Mouse (Mus musculus) forebrain, embryonic 12.5 days (tissue): ENCODE measurements around the gene Rbm28. TPM values are rescaled to one million over a fixed set of nuclear protein-coding genes. Genes with fewer than 3 reads are reported as not detected.

Experiments
- ATAC-seq: fragments of 200-750 bp; cut with Nextera tagmentation; 2 replicates; pipeline ENCODE4 v1.8.0; 2017; ENCODE audit warnings: moderate TSS enrichment; ENCODE audit not compliant: low FRiP score
- H3K27ac ChIP-seq: fragments of 300-500 bp; sonication (generic); 2 replicates; pipeline ENCODE4 v1.5.1; 2016; ENCODE audit warnings: mild to moderate bottlenecking
- H3K27me3 ChIP-seq: fragments of 300-500 bp; sonication (generic); 2 replicates; pipeline ENCODE4 v1.6.1; 2016; ENCODE audit warnings: mild to moderate bottlenecking
- H3K36me3 ChIP-seq: fragments of 300-500 bp; sonication (generic); replicated peaks from 2 replicates; pipeline ENCODE4 v1.6.1; 2016; ENCODE audit warnings: mild to moderate bottlenecking
- H3K4me1 ChIP-seq: fragments of 300-500 bp; sonication (generic); 2 replicates; pipeline ENCODE4 v1.6.1; 2016
- H3K4me2 ChIP-seq: fragments of 300-500 bp; sonication (generic); 2 replicates; pipeline ENCODE4 v1.6.1; 2016; ENCODE audit warnings: mild to moderate bottlenecking, moderate library complexity
- H3K4me3 ChIP-seq: fragments of 300-500 bp; sonication (generic); replicated peaks from 2 replicates; pipeline ENCODE4 v1.5.1; 2016; ENCODE audit warnings: mild to moderate bottlenecking
- H3K9ac ChIP-seq: fragments of 300-500 bp; sonication (generic); 2 replicates; pipeline ENCODE4 v1.6.1; 2016; ENCODE audit warnings: mild to moderate bottlenecking
- H3K9me3 ChIP-seq: fragments of 300-500 bp; sonication (generic); 2 replicates; pipeline ENCODE4 v1.6.1; 2016
- WGBS: fragments of 180-500 bp; shearing (Covaris S2); methylation state at CpG from one replicate; pipeline ENCODE4 v1.1.7; 2016; 5-methylcytosine and 5-hydroxymethylcytosine counted together
- polyA plus RNA-seq: library from polyadenylated mRNA; unstranded; fragments of >200 nt; fragmentation: Nextera tagmentation; extraction: Ambion mirVana; gene quantifications from 2 replicates; pipeline ENCODE4 v1.2.1, GENCODE M21; 2016

Rbm28 gene
- 62.9 and 67.6 TPM in 2 replicates for polyA plus RNA-seq

GRCm38 (mm10) chr6:29164314-29165244 lies at the start of gene Rbm28:
Gene Rbm28 (minus strand): TSS chr6:29165006.
- Histone ChIP-seq H3K27ac (no peak within 1 kb of the TSS), H3K36me3 (peaks cover 7% of the 10 kb centered on the region)
- 9% methylated on average over 42 of the region's 42 CpGs for WGBS

GRCm38 (mm10) chr6:29214245-29214644 lies 49.4 kb upstream of the Rbm28 start:
- H3K9ac ChIP-seq, result no peak overlapping the region
- WGBS, result 5% methylated on average over 1 of the region's 1 CpGs
- H3K4me3 ChIP-seq, result no peak overlapping the region
- no peaks in the 10 kb centered on the region for H3K9me3 ChIP-seq
- no peaks in the 10 kb centered on the region for H3K36me3 ChIP-seq
- H3K4me2 ChIP-seq, result peak overlapping the region; percentile 1; the same call in 1 of the 2 replicates
- H3K27me3 ChIP-seq, result peaks cover 29% of the 10 kb centered on the region
- H3K4me1 ChIP-seq, result peaks cover 56% of the 10 kb centered on the region
- ATAC-seq, result no peak
- H3K27ac ChIP-seq, result no peak overlapping the region; the same call in 1 of the 2 replicates

More at GRCm38 (mm10) chr6:29164314-29165244, at the start of gene Rbm28:
- peak within 1 kb of the TSS; percentile 84 for H3K4me2 ChIP-seq
- no peaks in the 10 kb centered on the region for H3K9me3 ChIP-seq
- peaks cover 10% of the 10 kb centered on the region for H3K4me1 ChIP-seq
- peak within 1 kb of the TSS; percentile 78 for H3K9ac ChIP-seq
- peaks cover 27% of the 10 kb centered on the region for H3K27me3 ChIP-seq
- peak; percentile 86 for ATAC-seq
- peak within 1 kb of the TSS; percentile 81 for H3K4me3 ChIP-seq

GRCm38 (mm10) chr6:29213436-29213835 lies 48.6 kb upstream of the Rbm28 start:
- Histone ChIP-seq H3K27ac (no peak overlapping the region), H3K4me2 (no peak overlapping the region), H3K9ac (no peak overlapping the region), H3K4me1 (peaks cover 57% of the 10 kb centered on the region), H3K27me3 (peaks cover 29% of the 10 kb centered on the region), H3K9me3 (no peaks in the 10 kb centered on the region), H3K4me3 (no peak overlapping the region), H3K36me3 (no peaks in the 10 kb centered on the region)
- 54% methylated on average over 5 of the region's 5 CpGs for WGBS
- ATAC-seq, result no peak

- ATAC-seq, result peak; percentile 82
- peaks cover 60% of the 10 kb centered on the region for H3K4me1 ChIP-seq
- H3K4me3 ChIP-seq, result peak overlapping the region; percentile 69
- H3K27ac ChIP-seq, result peak overlapping the region; percentile 75
- under 1% methylated on average over 66 of the region's 66 CpGs for WGBS
- no peaks in the 10 kb centered on the region for H3K9me3 ChIP-seq
- H3K9ac ChIP-seq, result peak overlapping the region; percentile 75
- H3K4me2 ChIP-seq, result peak overlapping the region; percentile 93
- peaks cover 1% of the 10 kb centered on the region for H3K36me3 ChIP-seq
- H3K27me3 ChIP-seq, result peaks cover 29% of the 10 kb centered on the region
Observed at GRCm38 (mm10) chr6:29211806-29212492, 47.1 kb upstream of the Rbm28 start.

- Histone ChIP-seq H3K36me3 (peaks cover 8% of the 10 kb centered on the region), H3K27ac (no peak overlapping the region), H3K4me2 (peak overlapping the region; percentile 93), H3K4me1 (peaks cover 57% of the 10 kb centered on the region), H3K9me3 (no peaks in the 10 kb centered on the region), H3K27me3 (peaks cover 26% of the 10 kb centered on the region), H3K4me3 (peak overlapping the region; percentile 69), H3K9ac (peak overlapping the region; percentile 75)
- 36% methylated on average over 7 of the region's 7 CpGs for WGBS
- no peak for ATAC-seq
Observed at GRCm38 (mm10) chr6:29211146-29211545, 46.3 kb upstream of the Rbm28 start.

GRCm38 (mm10) chr6:29210231-29210936 lies 45.6 kb upstream of the Rbm28 start:
- H3K4me2 ChIP-seq, result peak overlapping the region; percentile 2; the same call in 1 of the 2 replicates
- peaks cover 11% of the 10 kb centered on the region for H3K36me3 ChIP-seq
- no peak for ATAC-seq
- H3K4me3 ChIP-seq, result no peak overlapping the region
- H3K9ac ChIP-seq, result 0 out of 2 replicates have a peak overlapping the region, but pooled peaks have one; percentile 7
- H3K4me1 ChIP-seq, result peaks cover 50% of the 10 kb centered on the region
- H3K27ac ChIP-seq, result no peak overlapping the region
- peaks cover 23% of the 10 kb centered on the region for H3K27me3 ChIP-seq
- WGBS, result 77% methylated on average over 9 of the region's 9 CpGs
- no peaks in the 10 kb centered on the region for H3K9me3 ChIP-seq

- peaks cover 29% of the 10 kb centered on the region for H3K4me1 ChIP-seq
- H3K27me3 ChIP-seq, result peaks cover 1% of the 10 kb centered on the region
- H3K4me3 ChIP-seq, result no peak overlapping the region
- H3K9me3 ChIP-seq, result no peaks in the 10 kb centered on the region
- no peak overlapping the region for H3K4me2 ChIP-seq
- no peak for ATAC-seq
- WGBS, result 86% methylated on average over 5 of the region's 5 CpGs
- H3K9ac ChIP-seq, result peak overlapping the region; percentile 12; the same call in 1 of the 2 replicates
- H3K27ac ChIP-seq, result no peak overlapping the region
- peaks cover 28% of the 10 kb centered on the region for H3K36me3 ChIP-seq
Observed at GRCm38 (mm10) chr6:29208178-29208577, 43.4 kb upstream of the Rbm28 start.

- no peak for ATAC-seq
- no peaks in the 10 kb centered on the region for H3K27me3 ChIP-seq
Observed at GRCm38 (mm10) chr6:29207017-29207416, 42.2 kb upstream of the Rbm28 start.

GRCm38 (mm10) chr6:29206006-29206405 lies 41.2 kb upstream of the Rbm28 start:
- 91% methylated on average over 10 of the region's 10 CpGs for WGBS

More at GRCm38 (mm10) chr6:29207017-29207416, 42.2 kb upstream of the Rbm28 start:
- 79% methylated on average over 5 of the region's 5 CpGs for WGBS
- H3K27ac ChIP-seq, result no peak overlapping the region
- H3K36me3 ChIP-seq, result peaks cover 36% of the 10 kb centered on the region
- no peaks in the 10 kb centered on the region for H3K9me3 ChIP-seq
- H3K9ac ChIP-seq, result no peak overlapping the region
- H3K4me3 ChIP-seq, result no peak overlapping the region
- no peak overlapping the region for H3K4me2 ChIP-seq
- peaks cover 19% of the 10 kb centered on the region for H3K4me1 ChIP-seq

GRCm38 (mm10) chr6:29204932-29205614 lies 40.3 kb upstream of the Rbm28 start:
- no peak overlapping the region for H3K4me3 ChIP-seq
- peaks cover 5% of the 10 kb centered on the region for H3K4me1 ChIP-seq
- peak; percentile 62; the same call in 1 of the 2 replicates for ATAC-seq
- WGBS, result 61% methylated on average over 15 of the region's 15 CpGs
- no peak overlapping the region for H3K4me2 ChIP-seq
- H3K9me3 ChIP-seq, result no peaks in the 10 kb centered on the region
- peaks cover 42% of the 10 kb centered on the region for H3K36me3 ChIP-seq
- no peak overlapping the region for H3K9ac ChIP-seq
- no peak overlapping the region for H3K27ac ChIP-seq
- H3K27me3 ChIP-seq, result peaks cover 4% of the 10 kb centered on the region; the same call in 1 of the 2 replicates

More at GRCm38 (mm10) chr6:29206006-29206405, 41.2 kb upstream of the Rbm28 start:
- no peak for ATAC-seq
- H3K27ac ChIP-seq, result no peak overlapping the region
- peaks cover 11% of the 10 kb centered on the region for H3K4me1 ChIP-seq
- H3K9me3 ChIP-seq, result no peaks in the 10 kb centered on the region
- H3K4me3 ChIP-seq, result no peak overlapping the region
- H3K4me2 ChIP-seq, result no peak overlapping the region
- H3K27me3 ChIP-seq, result no peaks in the 10 kb centered on the region
- H3K36me3 ChIP-seq, result peaks cover 36% of the 10 kb centered on the region
- no peak overlapping the region for H3K9ac ChIP-seq

- Histone ChIP-seq H3K27ac (no peak overlapping the region), H3K4me1 (peaks cover 5% of the 10 kb centered on the region; the same call in 1 of the 2 replicates), H3K9me3 (no peaks in the 10 kb centered on the region), H3K9ac (no peak overlapping the region), H3K36me3 (peaks cover 42% of the 10 kb centered on the region), H3K4me3 (no peak overlapping the region), H3K27me3 (peaks cover 14% of the 10 kb centered on the region), H3K4me2 (no peak overlapping the region)
- no peak for ATAC-seq
- 79% methylated on average over 6 of the region's 6 CpGs for WGBS
Observed at GRCm38 (mm10) chr6:29203861-29204585, 39.2 kb upstream of the Rbm28 start.
